Mouse (Mus musculus) T-helper 17 cell (primary cell): ENCODE measurements around the gene Cirbp.
"Not testable (repeated sequence)": the region's sequence is repeated elsewhere in the genome, so short reads cannot be mapped to it uniquely, and the experiment has no call there.

Experiments
- in situ Hi-C, 2 experiments: fragments of 300-600 bp; cut with MboI, MseI; formaldehyde crosslinking; loops; 1 replicate in 1 of 2; 2 replicates in 1 of 2; pipeline ENCODE4 v1.15.1; 2025; ENCODE audit warnings: high pct_unique_total_duplicates in 2 of 2

The Cirbp gene

DNA sequence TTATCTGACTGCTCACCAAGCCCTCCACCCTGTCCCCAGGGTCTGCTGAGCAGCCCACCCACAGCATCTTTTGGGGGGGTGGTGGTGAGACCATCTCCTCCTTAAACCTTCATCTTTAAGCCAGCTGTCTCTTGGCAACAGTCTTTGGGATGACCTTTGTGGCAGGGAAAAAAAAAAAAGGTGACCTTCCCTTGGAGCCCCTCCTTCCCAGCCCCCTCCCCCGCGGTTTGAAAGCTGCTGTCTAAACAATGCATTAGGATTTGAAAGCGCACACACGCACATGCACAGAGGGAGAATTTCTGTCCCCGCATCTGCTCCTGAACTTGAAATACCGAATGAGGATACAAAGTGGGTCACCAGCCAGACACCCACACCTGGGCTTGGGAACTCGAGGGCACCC is 38.3 kb downstream of the Cirbp start:
- in situ Hi-C loops = no loop called here

GRCm38 (mm10) chr10:80207201-80207600 is 41.4 kb downstream of the Cirbp start:
- in situ Hi-C loops = no loop called here

DNA sequence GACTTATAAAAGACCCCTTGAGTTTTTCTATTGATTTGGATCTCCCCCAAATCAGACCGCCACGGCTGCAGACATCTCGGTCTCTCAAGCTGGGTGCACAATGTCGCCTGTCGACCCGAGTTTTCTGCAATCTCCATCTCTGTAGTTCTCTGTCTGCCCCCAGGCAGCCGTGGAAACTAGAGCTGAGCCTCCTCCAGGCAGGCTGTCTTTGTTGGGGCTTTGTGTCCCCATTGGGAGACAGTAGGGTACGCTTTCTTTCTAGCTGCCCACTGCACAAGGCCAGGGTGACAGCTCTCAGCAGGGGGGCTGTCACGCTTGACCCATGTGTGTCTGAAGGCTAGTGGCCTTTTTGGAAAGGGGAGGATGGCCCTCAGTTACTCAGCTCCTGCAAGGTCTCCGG is 41.9 kb downstream of the Cirbp start:
- in situ Hi-C loops = no loop called here

DNA sequence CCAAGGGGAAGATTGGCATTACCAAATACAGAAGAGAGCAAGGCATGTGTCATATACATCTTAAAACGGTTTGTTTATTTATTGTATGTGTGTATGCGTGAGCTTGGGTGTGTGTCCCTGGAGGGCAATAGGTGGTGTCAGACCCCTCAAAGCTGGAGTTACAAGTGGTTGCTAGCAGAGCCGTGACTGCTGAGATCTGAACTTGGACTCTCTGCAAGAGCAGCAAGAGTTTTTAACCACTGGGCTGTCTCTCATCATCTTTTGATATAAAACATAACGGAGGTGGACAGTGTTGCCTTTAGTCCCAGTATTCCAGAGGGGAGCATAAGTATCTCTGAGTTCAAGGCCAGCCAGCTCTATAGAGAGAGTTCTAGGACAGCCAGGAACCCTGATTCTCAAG is 42.5 kb downstream of the Cirbp start:
- in situ Hi-C loops = no loop called here

DNA sequence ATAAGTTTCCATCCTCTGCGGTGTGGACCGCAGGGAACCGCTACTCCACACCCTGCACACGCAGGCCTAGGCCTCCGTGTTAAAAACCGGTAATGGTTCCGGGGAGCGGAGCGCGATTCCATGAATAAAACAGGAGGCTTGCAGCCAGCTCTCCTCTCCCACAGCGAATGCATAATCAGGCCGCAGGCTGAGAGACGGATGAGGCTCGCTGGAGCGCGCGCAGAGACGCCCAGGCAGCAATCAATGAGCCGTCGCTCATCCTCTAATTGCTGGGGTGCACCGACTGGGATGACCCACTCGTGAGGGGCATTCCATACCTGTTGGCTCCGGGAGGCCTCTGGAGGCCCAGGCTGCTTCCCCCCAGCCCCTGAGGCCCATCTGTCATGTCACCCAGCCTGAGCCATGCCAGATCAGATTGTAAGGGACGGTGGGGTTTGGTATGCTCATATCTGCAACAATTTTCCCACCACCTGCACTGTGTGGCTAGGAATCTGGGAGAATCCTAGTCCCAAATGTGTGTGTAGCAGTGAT is 43.1 kb downstream of the Cirbp start:
- in situ Hi-C loops = no loop called here

DNA sequence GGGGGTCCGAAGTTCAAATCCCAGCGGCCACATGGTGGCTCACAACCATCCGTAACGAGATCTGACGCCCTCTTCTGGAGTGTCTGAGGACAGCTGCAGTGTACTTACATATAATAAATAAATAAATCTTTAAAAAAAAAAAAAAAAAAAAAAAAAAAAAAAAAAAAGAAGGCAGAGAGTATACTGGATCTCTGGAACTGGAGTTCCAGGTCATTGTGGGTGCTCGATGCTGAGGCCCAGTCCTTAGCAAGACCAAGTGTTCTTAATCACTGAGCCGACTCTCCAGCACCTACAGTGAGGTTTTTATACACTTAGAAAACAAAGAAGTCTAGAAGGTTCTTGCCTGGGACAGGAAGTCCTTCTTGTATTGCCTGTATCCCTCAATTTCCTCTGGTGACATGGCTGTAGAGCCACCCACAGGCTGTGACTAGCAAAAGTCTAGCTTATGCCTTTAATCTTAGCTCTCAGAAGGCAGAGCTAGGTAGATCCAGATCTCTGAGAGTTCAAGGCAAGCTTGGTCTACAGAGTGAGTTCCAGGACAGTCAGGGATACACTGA is 45.8 kb downstream of the Cirbp start:
- in situ Hi-C loops = not testable (repeated sequence)

- in situ Hi-C loops = no loop called here
These were observed 49.4 kb downstream of the Cirbp start for GRCm38 (mm10) chr10:80215048-80215772.

DNA sequence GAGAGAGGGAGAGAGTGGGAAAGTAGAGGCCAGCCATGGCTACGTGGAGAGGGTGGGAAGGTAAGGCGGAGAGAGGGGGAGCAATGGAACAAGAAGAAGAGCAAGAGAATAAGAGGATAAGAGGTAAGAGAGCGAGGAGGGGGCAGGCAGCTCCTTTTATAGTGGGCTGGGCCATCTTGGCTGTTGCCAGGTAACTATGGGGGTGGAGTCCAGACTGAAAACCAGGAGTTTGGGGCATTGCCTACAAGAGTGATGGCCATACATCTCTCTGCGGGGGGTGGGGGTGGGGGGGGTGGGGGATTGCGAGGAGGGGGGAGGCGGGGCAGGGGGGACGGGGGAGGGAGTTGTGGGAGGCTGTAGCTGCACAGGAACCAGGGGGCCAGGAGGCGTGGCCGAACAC is 54.9 kb downstream of the Cirbp start:
- in situ Hi-C loops = no loop called here
